Mouse (Mus musculus): ENCODE data around the gene Mfn1.

- TF ChIP-seq POLR2A (IDR thresholded peaks at IDR 0.05; ENCODE audit: borderline replicate concordance, low read depth, low read length), result no peak
- TF ChIP-seq CTCF (IDR thresholded peaks at IDR 0.05; ENCODE audit: low read depth, low read length), result no peak
These were observed 23.8 kb downstream of the Mfn1 start for GRCm38 (mm10) chr3:32553061-32553460.
